Mouse (Mus musculus) olfactory bulb, adult 2 months (tissue): ENCODE data around the gene Jph4.

ENCODE experiments used
- CTCF ChIP-seq: fragments of 200-500 bp; IDR thresholded peaks from 2 replicates; pipeline ENCODE4 v1.5.1; 2012; ENCODE audit warnings: low read depth, mild to moderate bottlenecking, low read length, moderate library complexity; ENCODE audit not compliant: insufficient read depth
- POLR2A ChIP-seq: fragments of 200-500 bp; IDR thresholded peaks from 2 replicates; pipeline ENCODE4 v1.6.1; 2012; ENCODE audit warnings: mild to moderate bottlenecking, low read depth, low read length, moderate library complexity; ENCODE audit not compliant: insufficient read depth

DNA sequence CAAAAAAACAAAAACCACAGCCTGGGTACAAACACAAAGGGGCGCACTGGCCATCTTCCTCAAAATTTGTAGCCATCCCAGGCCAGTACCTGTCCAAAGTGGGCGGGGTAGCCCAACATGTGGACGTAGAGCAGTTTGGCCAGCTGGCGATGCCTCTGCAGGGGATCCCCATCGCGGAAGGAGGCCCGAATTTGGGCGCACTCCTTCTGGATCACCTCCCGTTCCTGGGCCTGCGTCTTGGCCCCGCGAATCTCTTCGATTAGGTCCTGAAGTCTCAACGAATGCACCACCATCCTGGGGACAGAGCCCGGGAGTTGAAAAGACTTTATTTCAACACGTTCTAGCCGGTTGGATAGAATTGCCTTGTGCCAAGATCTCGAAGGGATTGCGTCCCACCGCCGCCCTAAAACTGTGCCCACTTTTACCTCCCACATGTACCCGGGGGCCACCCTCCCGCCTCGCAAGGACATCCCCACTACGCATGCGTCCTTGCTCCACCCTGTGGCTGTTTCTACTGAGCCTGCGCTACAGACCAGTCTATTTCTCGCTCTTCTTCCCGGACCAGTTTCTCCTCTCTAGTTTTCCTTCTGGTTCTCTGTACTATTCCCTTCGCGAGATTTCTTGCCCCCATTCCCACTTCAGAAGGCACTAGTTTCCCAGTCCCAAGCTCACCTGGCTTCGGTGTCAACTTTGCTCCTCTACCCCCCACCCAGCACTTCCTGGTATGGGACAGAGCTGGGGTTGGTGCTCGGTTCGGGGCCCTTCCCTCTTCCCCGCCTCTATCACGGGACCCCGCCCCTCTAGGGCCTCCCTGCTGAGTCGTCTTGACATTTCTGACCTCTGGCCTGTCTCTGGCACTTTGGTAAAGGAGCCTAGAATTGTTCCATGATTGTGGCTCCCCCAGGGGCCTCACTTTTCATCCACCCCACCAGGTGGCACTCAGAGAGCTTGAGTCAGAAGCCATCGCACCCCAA lies 10.6 kb downstream of the Jph4 start, which contains the start of gene Ap1g2:
- TF ChIP-seq CTCF, result no peak
- peak; percentile 34; the same call in 1 of the 2 replicates for TF ChIP-seq POLR2A
